Mouse (Mus musculus): Measurements from ENCODE around the gene Rhox3e.
"Not testable (repeated sequence)": the region's sequence is repeated elsewhere in the genome, so short reads cannot be mapped to it uniquely, and the experiment has no call there.

The Rhox3e gene

DNA sequence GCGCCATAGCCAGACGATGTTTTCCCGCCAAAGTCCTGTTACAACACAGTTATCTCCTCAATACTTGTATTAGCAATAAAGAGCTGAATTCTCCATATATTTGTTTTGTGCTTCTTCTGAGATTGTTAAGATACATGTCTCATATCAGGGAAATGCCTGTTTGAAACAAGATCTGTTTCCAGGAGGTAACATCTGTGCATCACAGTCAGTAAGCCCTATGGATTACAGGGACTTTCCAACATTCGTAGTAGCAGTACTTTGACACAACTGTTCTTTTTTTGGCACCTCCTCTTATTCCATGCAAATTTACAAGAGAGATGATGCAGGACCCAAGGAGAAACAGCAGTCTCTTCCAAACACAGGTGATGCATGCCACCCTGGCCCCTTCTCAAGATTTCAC lies at the start of gene Rhox3e:
Rhox3e (plus strand) TSS at position 301 of the 400 bp plus-strand sequence.
- in situ Hi-C loops (cut with MboI, MseI): loop anchor here (5.0 kb wide), 2 partner anchors 36 to 289 kb away; no protein-coding TSS in a partner anchor

DNA sequence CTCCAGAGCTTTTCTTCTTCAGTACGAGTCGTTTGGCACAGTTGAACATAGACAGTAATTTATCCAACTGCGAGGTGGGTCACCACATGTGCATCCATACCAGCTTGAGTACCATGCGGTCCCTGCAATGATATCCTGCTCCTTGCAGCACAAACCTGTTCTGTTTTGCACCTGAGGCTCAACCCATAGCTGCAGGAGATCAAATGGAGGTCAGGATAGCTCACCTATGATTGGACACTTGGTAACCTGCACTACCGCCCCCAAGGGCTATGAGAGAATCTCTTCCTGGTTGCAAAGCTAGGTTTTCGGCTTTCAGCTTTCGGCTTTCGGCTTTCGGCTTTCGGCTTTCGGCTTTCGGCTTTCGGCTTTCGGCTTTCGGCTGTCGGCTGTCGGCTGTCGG lies 27.8 kb upstream of the Rhox3e start, which contains the start of gene Rhox4d:
Rhox4d (plus strand) TSS at position 301 of the 400 bp plus-strand sequence.
- in situ Hi-C loops (cut with MboI, MseI): loop anchor here (25.0 kb wide), 1 partner anchor 127 kb away; the partner anchor contains the start of genes Rhox3a2 and Rhox4a2

DNA sequence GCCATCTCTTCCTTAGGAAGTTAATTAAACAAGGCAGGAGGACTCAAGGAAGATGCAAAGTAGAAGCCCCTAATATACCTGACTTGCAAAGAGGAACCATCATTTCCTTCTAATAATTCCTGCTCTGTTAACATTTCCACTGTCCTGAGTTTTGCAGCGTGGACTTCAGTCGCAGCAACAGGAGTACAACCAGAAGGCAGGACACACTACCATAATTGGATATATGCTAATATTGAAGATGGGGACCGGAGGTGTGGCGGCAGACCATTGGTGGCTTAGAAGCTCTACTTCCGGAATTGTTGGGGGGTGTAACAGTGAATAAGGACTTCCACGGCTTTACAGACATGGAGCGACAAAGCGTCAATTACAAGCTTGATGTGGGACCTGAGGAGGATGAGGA lies 11.7 kb upstream of the Rhox3e start, which contains the start of gene Rhox2e:
Rhox2e (plus strand) TSS at position 301 of the 400 bp plus-strand sequence.
- in situ Hi-C loops (cut with MboI, MseI): not testable (repeated sequence)

DNA sequence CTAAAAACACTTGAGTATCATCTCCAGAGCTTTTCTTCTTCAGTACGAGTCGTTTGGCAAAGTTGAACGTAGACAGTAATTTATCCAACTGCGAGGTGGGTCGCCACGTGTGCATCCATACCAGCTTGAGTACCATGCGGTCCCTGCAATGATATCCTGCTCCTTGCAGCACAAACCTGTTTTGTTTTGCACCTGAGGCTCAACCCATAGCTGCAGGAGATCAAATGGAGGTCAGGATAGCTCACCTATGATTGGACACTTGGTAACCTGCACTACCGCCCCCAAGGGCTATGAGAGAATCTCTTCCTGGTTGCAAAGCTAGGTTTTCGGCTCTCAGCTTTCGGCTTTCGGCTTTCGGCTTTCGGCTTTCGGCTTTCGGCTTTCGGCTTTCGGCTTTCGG lies 15.3 kb downstream of the Rhox3e start, which contains the start of gene Rhox4e:
Rhox4e (plus strand) TSS at position 301 of the 400 bp plus-strand sequence.
- in situ Hi-C loops (cut with MboI, MseI): not testable (repeated sequence)

DNA sequence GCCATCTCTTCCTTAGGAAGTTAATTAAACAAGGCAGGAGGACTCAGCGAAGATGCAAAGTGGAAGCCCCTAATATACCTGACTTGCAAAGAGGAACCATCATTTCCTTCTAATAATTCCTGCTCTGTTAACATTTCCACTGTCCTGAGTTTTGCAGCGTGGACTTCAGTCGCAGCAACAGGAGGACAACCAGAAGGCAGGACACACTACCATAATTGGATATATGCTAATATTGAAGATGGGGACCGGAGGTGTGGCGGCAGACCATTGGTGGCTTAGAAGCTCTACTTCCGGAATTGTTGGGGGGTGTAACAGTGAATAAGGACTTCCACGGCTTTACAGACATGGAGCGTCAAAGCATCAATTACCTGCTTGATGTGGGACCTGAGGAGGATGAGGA lies 29.3 kb downstream of the Rhox3e start, which contains the start of gene Rhox2f:
Rhox2f (plus strand) TSS at position 301 of the 400 bp plus-strand sequence.
- in situ Hi-C loops (cut with MboI, MseI): loop anchor here (5.0 kb wide), 1 partner anchor 119 kb away; the partner anchor contains the start of gene Rhox2c

DNA sequence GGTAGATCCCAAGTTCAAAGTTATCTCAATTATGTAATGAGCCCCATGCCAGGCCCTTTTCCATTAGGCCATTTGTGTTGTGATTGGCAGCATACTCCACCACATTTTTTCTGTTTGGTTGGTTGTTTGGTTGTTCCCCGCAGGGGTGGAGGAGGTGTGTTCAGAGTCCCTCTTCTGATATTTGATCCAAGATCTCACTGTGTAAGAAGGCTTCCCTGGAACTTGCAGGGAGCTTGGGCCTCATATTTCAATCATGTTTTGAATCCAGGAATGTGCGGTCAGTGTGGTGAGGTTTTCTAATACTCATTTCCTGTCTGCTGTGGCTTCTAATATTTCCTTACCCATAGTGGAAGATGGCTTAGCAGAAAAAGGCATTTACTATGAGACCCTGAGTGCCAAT lies 30.8 kb downstream of the Rhox3e start:
- in situ Hi-C loops (cut with MboI, MseI): loop anchor here (5.0 kb wide), 1 partner anchor 120 kb away; the partner anchor contains the start of gene Rhox2c

DNA sequence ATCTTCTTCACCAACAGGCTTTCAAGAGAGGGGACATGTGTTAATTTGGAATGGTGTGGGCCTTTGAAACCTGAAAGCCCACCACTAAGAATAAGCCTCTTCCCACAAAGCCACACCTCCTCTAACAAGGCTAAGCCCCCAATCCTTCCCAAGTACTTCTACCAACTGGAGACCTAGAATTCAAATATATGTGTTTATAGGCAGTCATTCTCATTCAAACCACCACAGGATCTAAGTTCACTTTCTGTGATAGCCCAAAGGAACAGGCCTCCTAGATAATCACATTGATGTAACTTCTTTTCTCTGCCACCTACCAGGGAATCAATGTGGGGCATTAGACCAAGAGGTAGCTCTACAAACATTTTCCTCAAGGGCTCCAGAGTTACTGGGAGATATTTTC lies 38.9 kb downstream of the Rhox3e start, which contains the start of gene Rhox3f:
Rhox3f (plus strand) TSS at position 301 of the 400 bp plus-strand sequence.
- in situ Hi-C loops (cut with MboI, MseI): loop anchor here (25.0 kb wide), 1 partner anchor 232 kb away; the partner anchor contains the start of gene Rhox5

All from T-helper 1 cell (primary cell).